ENCODE assay signal across 8 mouse cellular contexts in genomic region chr4:95924210-95925184, GRCm38 (mm10). TPM values are rescaled to one million over a fixed set of nuclear protein-coding genes. Genes with fewer than 3 reads are reported as not detected.
A peak's percentile ranks its signal among the peaks of the same experiment; 100 is the strongest.
DNase-seq lines count a peak whose midpoint lies in the region; ATAC-seq and TF ChIP-seq lines count a peak whose summit lies in the region.

No protein-coding gene starts in this region.

- no peak for TF ChIP-seq POLR2A in bone marrow macrophage, adult 2 months (IDR thresholded peaks at IDR 0.05; ENCODE audit: borderline replicate concordance, low read depth, low read length)
- TF ChIP-seq POLR2A in embryonic fibroblast, embryonic 13.5 days (IDR thresholded peaks at IDR 0.05; ENCODE audit: low read depth, low read length): no peak

- H3K36me3 ChIP-seq in heart, embryonic 15.5 days: no peaks in the 10 kb centered on the region
- no peaks in the 10 kb centered on the region for H3K36me3 ChIP-seq in liver, embryonic 14.5 days (replicated peaks; ENCODE audit: control insufficient read depth, insufficient read depth, low read depth)
- H3K36me3 ChIP-seq in neural tube, embryonic 13.5 days: no peaks in the 10 kb centered on the region
- H3K36me3 ChIP-seq in stomach, postnatal 0 days (ENCODE audit: control insufficient read depth, insufficient read depth, low read length): no peaks in the 10 kb centered on the region

- H3K9me3 ChIP-seq in heart, embryonic 15.5 days (replicated peaks): no peaks in the 10 kb centered on the region
- no peaks in the 10 kb centered on the region for H3K9me3 ChIP-seq in liver, embryonic 14.5 days (ENCODE audit: control insufficient read depth, low read length)
- H3K9me3 ChIP-seq in neural tube, embryonic 13.5 days: no peaks in the 10 kb centered on the region
- H3K9me3 ChIP-seq in stomach, postnatal 0 days (ENCODE audit: control insufficient read depth, low read length): no peaks in the 10 kb centered on the region

- TF ChIP-seq CTCF in bone marrow macrophage, adult 2 months (IDR thresholded peaks at IDR 0.05; ENCODE audit: low read depth, low read length): peak; percentile 87
- peak; percentile 93 for TF ChIP-seq CTCF in embryonic fibroblast, embryonic 13.5 days (IDR thresholded peaks at IDR 0.05; ENCODE audit: borderline replicate concordance, insufficient read depth, low read length)
- peak; percentile 72 for TF ChIP-seq CTCF in liver, embryonic 14.5 days (IDR thresholded peaks at IDR 0.05; ENCODE audit: low read depth)
- peak; percentile 95 for TF ChIP-seq CTCF in stomach, postnatal 0 days (IDR thresholded peaks at IDR 0.05; ENCODE audit: low read depth)

- H3K4me1 ChIP-seq in bone marrow macrophage, adult 2 months (ENCODE audit: control insufficient read depth, insufficient read depth, low read length): no peaks in the 10 kb centered on the region
- no peaks in the 10 kb centered on the region; the same call in 1 of the 2 replicates for H3K4me1 ChIP-seq in embryonic fibroblast, embryonic 13.5 days (ENCODE audit: control insufficient read depth, insufficient read depth, low read length)
- H3K4me1 ChIP-seq in heart, embryonic 15.5 days (replicated peaks): 0 out of 2 replicates have a peak, but pooled peaks cover 3% of the 10 kb centered on the region
- H3K4me1 ChIP-seq in liver, embryonic 14.5 days (replicated peaks; ENCODE audit: control insufficient read depth in 2 of 2, insufficient read depth in 2 of 2, low read length in 1 of 2): no peaks in the 10 kb centered on the region
- no peaks in the 10 kb centered on the region; the same call in 1 of the 2 replicates for H3K4me1 ChIP-seq in neural tube, embryonic 13.5 days (replicated peaks)
- H3K4me1 ChIP-seq in stomach, postnatal 0 days (replicated peaks; ENCODE audit: control insufficient read depth, insufficient read depth): no peaks in the 10 kb centered on the region

- H3K27ac ChIP-seq in bone marrow macrophage, adult 2 months (ENCODE audit: insufficient read depth, low read depth, low read length): no peak overlapping the region
- H3K27ac ChIP-seq in embryonic fibroblast, embryonic 13.5 days (ENCODE audit: insufficient read depth, low read length): no peak overlapping the region
- H3K27ac ChIP-seq in heart, embryonic 15.5 days: no peak overlapping the region
- no peak overlapping the region for H3K27ac ChIP-seq in liver, embryonic 14.5 days
- no peak overlapping the region for H3K27ac ChIP-seq in neural tube, embryonic 13.5 days (replicated peaks)
- H3K27ac ChIP-seq in stomach, postnatal 0 days (replicated peaks): no peak overlapping the region

- H3K9ac ChIP-seq in heart, embryonic 15.5 days: no peak overlapping the region
- no peak overlapping the region for H3K9ac ChIP-seq in liver, embryonic 14.5 days (replicated peaks)
- H3K9ac ChIP-seq in neural tube, embryonic 13.5 days: no peak overlapping the region
- no peak overlapping the region for H3K9ac ChIP-seq in stomach, postnatal 0 days (ENCODE audit: low read length)

- peak overlapping the region; percentile 21; the same call in 1 of the 2 replicates for H3K4me2 ChIP-seq in heart, embryonic 15.5 days
- no peak overlapping the region for H3K4me2 ChIP-seq in liver, embryonic 14.5 days (ENCODE audit: low read depth)
- no peak overlapping the region for H3K4me2 ChIP-seq in neural tube, embryonic 13.5 days
- no peak overlapping the region for H3K4me2 ChIP-seq in stomach, postnatal 0 days (replicated peaks; ENCODE audit: low read depth)

- H3K27me3 ChIP-seq in heart, embryonic 15.5 days: no peaks in the 10 kb centered on the region
- no peaks in the 10 kb centered on the region for H3K27me3 ChIP-seq in liver, embryonic 14.5 days (ENCODE audit: control insufficient read depth, insufficient read depth, low read length)
- H3K27me3 ChIP-seq in neural tube, embryonic 13.5 days: no peaks in the 10 kb centered on the region
- no peaks in the 10 kb centered on the region for H3K27me3 ChIP-seq in stomach, postnatal 0 days (ENCODE audit: control insufficient read depth, insufficient read depth, low read length)

- no peak for ATAC-seq in heart, embryonic 15.5 days (replicated peaks; ENCODE audit: insufficient number of reproducible peaks, insufficient read depth, low FRiP score, low read depth)
- no peak for ATAC-seq in liver, embryonic 14.5 days (ENCODE audit: insufficient read depth)
- ATAC-seq in neural tube, embryonic 13.5 days (ENCODE audit: low read depth): peak; percentile 89
- peak; percentile 38; the same call in 1 of the 2 replicates for ATAC-seq in stomach, postnatal 0 days (ENCODE audit: low FRiP score, low TSS enrichment)

- 13% methylated on average over 7 of the region's 7 CpGs for WGBS in heart, embryonic 15.5 days
- 7% methylated on average over 7 of the region's 7 CpGs for WGBS in liver, embryonic 14.5 days (ENCODE audit: insufficient replicate concordance)
- WGBS in neural tube, embryonic 13.5 days: 15% methylated on average over 7 of the region's 7 CpGs
- WGBS in stomach, postnatal 0 days: 11% methylated on average over 7 of the region's 7 CpGs

- TF ChIP-seq EP300 in liver, embryonic 14.5 days (IDR thresholded peaks at IDR 0.05; ENCODE audit: low read depth): no peak
- no peak for TF ChIP-seq EP300 in stomach, postnatal 0 days (optimal IDR thresholded peaks at IDR 0.05)

- no peak overlapping the region for H3K4me3 ChIP-seq in bone marrow macrophage, adult 2 months (ENCODE audit: insufficient read depth, low read length)
- no peak overlapping the region for H3K4me3 ChIP-seq in embryonic fibroblast, embryonic 13.5 days (ENCODE audit: insufficient read depth, low read length)
- no peak overlapping the region for H3K4me3 ChIP-seq in heart, embryonic 15.5 days
- no peak overlapping the region for H3K4me3 ChIP-seq in liver, embryonic 14.5 days (ENCODE audit: insufficient read depth in 1 of 2, low read depth in 2 of 2, low read length in 2 of 2)
- no peak overlapping the region for H3K4me3 ChIP-seq in neural tube, embryonic 13.5 days
- no peak overlapping the region for H3K4me3 ChIP-seq in stomach, postnatal 0 days (ENCODE audit: low read depth, low read length)

- DNase-seq in CD4-positive, CD25-positive, alpha-beta regulatory T cell, adult 2 months (ENCODE audit: low read depth, low spot score): peak; percentile 85
- peak; percentile 83 for DNase-seq in kidney, postnatal 10 days
- peak; percentile 4 to 13 (median 9) for DNase-seq in liver, embryonic 14.5 days (ENCODE audit: low read depth in 3 of 3, low spot score in 3 of 3)
- DNase-seq in stomach, postnatal 0 days (ENCODE audit: low spot score): peak; percentile 82

RNA-seq across cellular contexts. Expression of gene Hook1, which starts 42.5 kb away (rescaled TPM):
- 1.8 and 2.6 TPM in 2 replicates for polyA plus RNA-seq in bone marrow macrophage, adult 2 months (2012; ENCODE audit: insufficient read depth, insufficient read length, missing spikeins)
- 1.3 and 2.2 TPM in 2 replicates for polyA plus RNA-seq in embryonic fibroblast, embryonic 13.5 days (2011; ENCODE audit: insufficient read length, low read depth, missing spikeins)
- polyA plus RNA-seq in heart, embryonic 15.5 days (2015; fragmentation: Nextera tagmentation; extraction: Ambion mirVana): 4.1 and 6.0 TPM in 2 replicates
- 2.9 and 4.7 TPM in 2 replicates for polyA plus RNA-seq in liver, embryonic 14.5 days (2012; rRNA removed)
- 5.7 TPM in 2 replicates for polyA plus RNA-seq in liver, embryonic 14.5 days (2014; fragmentation: Nextera tagmentation; extraction: Ambion mirVana)
- polyA plus RNA-seq in neural tube, embryonic 13.5 days (2015; fragmentation: Nextera tagmentation; extraction: Ambion mirVana): 42.5 and 51.6 TPM in 2 replicates
- polyA plus RNA-seq in stomach, postnatal 0 days (2015; fragmentation: Nextera tagmentation; extraction: Ambion mirVana): 13.0 TPM in 2 replicates

Comparison
In these comparisons a context has a peak if more than half of its experiments do, and no peak if none do; other contexts are left out.
1. DNase-seq: peak in every context shown above with its lines; median percentile 85 in CD4-positive, CD25-positive, alpha-beta regulatory T cell, adult 2 months; 83 in kidney, postnatal 10 days; 82 in stomach, postnatal 0 days; 9 in liver, embryonic 14.5 days.
2. ATAC-seq: peak in neural tube, embryonic 13.5 days (single experiment) and stomach, postnatal 0 days (single experiment); none in heart, embryonic 15.5 days (single experiment) and liver, embryonic 14.5 days (single experiment).
3. Peak in every context shown above with its lines, with median percentiles within 50 percentile points of each other: CTCF ChIP-seq.